Mouse (Mus musculus) A20 (cell line): ENCODE data around the gene Lingo2.

Experiments
- DNase-seq: peaks from one replicate; pipeline ENCODE4 v3.0.0-alpha.2; 2011; ENCODE audit warnings: low read depth, low spot score

Gene Lingo2

GRCm38 (mm10) chr4:36951150-36951954 is at the start of gene Lingo2:
TSS of gene Lingo2 (minus strand) at chr4:36951747.
- no peak for DNase-seq

GRCm38 (mm10) chr4:36973358-36973757 is 21.8 kb upstream of the Lingo2 start:
- no peak for DNase-seq

- no peak for DNase-seq
Measured at GRCm38 (mm10) chr4:36952431-36953429, 1.2 kb upstream of the Lingo2 start.

- DNase-seq, result no peak
Measured at GRCm38 (mm10) chr4:36951955-36952215, 338 bp upstream of the Lingo2 start.

- DNase-seq, result no peak
Measured at GRCm38 (mm10) chr4:36950790-36951149, 777 bp downstream of the Lingo2 start.

GRCm38 (mm10) chr4:36950021-36950751 is 1.4 kb downstream of the Lingo2 start:
- DNase-seq, result no peak

- DNase-seq, result no peak
Measured at GRCm38 (mm10) chr4:36890810-36891209, 60.7 kb downstream of the Lingo2 start.

- DNase-seq, result no peak
Measured at GRCm38 (mm10) chr4:36890365-36890764, 61.2 kb downstream of the Lingo2 start.

GRCm38 (mm10) chr4:36874781-36875180 is 76.8 kb downstream of the Lingo2 start:
- no peak for DNase-seq

- no peak for DNase-seq
Measured at GRCm38 (mm10) chr4:36824982-36825381, 126.6 kb downstream of the Lingo2 start.

- DNase-seq, result no peak
Measured at GRCm38 (mm10) chr4:36821914-36822313, 129.6 kb downstream of the Lingo2 start.

- DNase-seq, result no peak
Measured at GRCm38 (mm10) chr4:36775088-36775487, 176.5 kb downstream of the Lingo2 start.

GRCm38 (mm10) chr4:36730691-36731090 is 220.9 kb downstream of the Lingo2 start:
- no peak for DNase-seq

- DNase-seq, result no peak
Measured at GRCm38 (mm10) chr4:36716411-36716810, 235.1 kb downstream of the Lingo2 start.

GRCm38 (mm10) chr4:36698888-36699287 is 252.7 kb downstream of the Lingo2 start:
- DNase-seq, result no peak

GRCm38 (mm10) chr4:36696810-36697209 is 254.7 kb downstream of the Lingo2 start:
- no peak for DNase-seq

- DNase-seq, result no peak
Measured at GRCm38 (mm10) chr4:36659920-36660319, 291.6 kb downstream of the Lingo2 start.

- no peak for DNase-seq
Measured at GRCm38 (mm10) chr4:36647753-36648152, 303.8 kb downstream of the Lingo2 start.

- no peak for DNase-seq
Measured at GRCm38 (mm10) chr4:36635666-36636065, 315.9 kb downstream of the Lingo2 start.

- no peak for DNase-seq
Measured at GRCm38 (mm10) chr4:36576801-36577200, 374.7 kb downstream of the Lingo2 start.

GRCm38 (mm10) chr4:36576256-36576655 is 375.3 kb downstream of the Lingo2 start:
- no peak for DNase-seq

GRCm38 (mm10) chr4:36566544-36566943 is 385.0 kb downstream of the Lingo2 start:
- DNase-seq, result peak; percentile 44
